ENCODE assay signal across 30 mouse cellular contexts in genomic region chr13:106643302-106643975, GRCm38 (mm10).
DNase-seq lines count a peak whose midpoint lies in the region; ATAC-seq and TF ChIP-seq lines count a peak whose summit lies in the region.
"Had no signal": no experiment of that assay in that cellular context is flagged by ENCODE, and none has a peak within 500 bp of the region (broad histone marks: within the 10 kb centered on the region; RNA-seq: fewer than 3 reads in every experiment).

No protein-coding gene starts in this region.

- no peak overlapping the region for H3K4me2 ChIP-seq in forebrain, postnatal 0 days (ENCODE audit: low read depth)
- no peak overlapping the region for H3K4me2 ChIP-seq in midbrain, embryonic 11.5 days
- no peak overlapping the region for H3K4me2 ChIP-seq in midbrain, embryonic 13.5 days (replicated peaks)
- H3K4me2 ChIP-seq in midbrain, postnatal 0 days (ENCODE audit: low read depth, low read length, poor library complexity, severe bottlenecking): no peak overlapping the region
- H3K4me2 ChIP-seq: embryonic facial prominence, embryonic 13.5 days; forebrain, embryonic 13.5 days; heart, embryonic 12.5 days; heart, embryonic 15.5 days; hindbrain, embryonic 15.5 days had no signal

- H3K9me3 ChIP-seq in forebrain, postnatal 0 days (ENCODE audit: low read length): no peaks in the 10 kb centered on the region
- H3K9me3 ChIP-seq in forebrain, embryonic 10.5 days: no peaks in the 10 kb centered on the region
- no peaks in the 10 kb centered on the region for H3K9me3 ChIP-seq in midbrain, embryonic 11.5 days (ENCODE audit: control insufficient read depth, low read length)
- no peaks in the 10 kb centered on the region for H3K9me3 ChIP-seq in midbrain, embryonic 13.5 days
- H3K9me3 ChIP-seq in midbrain, postnatal 0 days (ENCODE audit: low read length): no peaks in the 10 kb centered on the region
- H3K9me3 ChIP-seq: embryonic facial prominence, embryonic 10.5 days; embryonic facial prominence, embryonic 13.5 days; forebrain, embryonic 13.5 days; heart, embryonic 12.5 days; heart, embryonic 15.5 days; hindbrain, embryonic 10.5 days; hindbrain, embryonic 15.5 days had no signal

- no peak for TF ChIP-seq CTCF in forebrain, postnatal 0 days (IDR thresholded peaks at IDR 0.05; ENCODE audit: low read depth)
- TF ChIP-seq CTCF in midbrain, postnatal 0 days (IDR thresholded peaks at IDR 0.05): no peak

- H3K9ac ChIP-seq in forebrain, postnatal 0 days: no peak overlapping the region
- no peak overlapping the region for H3K9ac ChIP-seq in midbrain, embryonic 11.5 days (ENCODE audit: low read length)
- H3K9ac ChIP-seq in midbrain, embryonic 13.5 days (replicated peaks): no peak overlapping the region
- H3K9ac ChIP-seq in midbrain, postnatal 0 days (replicated peaks; ENCODE audit: low read length, poor library complexity, severe bottlenecking): no peak overlapping the region
- H3K9ac ChIP-seq: embryonic facial prominence, embryonic 13.5 days; forebrain, embryonic 13.5 days; heart, embryonic 12.5 days; heart, embryonic 15.5 days; hindbrain, embryonic 15.5 days had no signal

- H3K4me1 ChIP-seq in forebrain, postnatal 0 days (ENCODE audit: insufficient read depth): no peaks in the 10 kb centered on the region
- H3K4me1 ChIP-seq in forebrain, embryonic 10.5 days: no peaks in the 10 kb centered on the region
- no peaks in the 10 kb centered on the region for H3K4me1 ChIP-seq in midbrain, embryonic 11.5 days (ENCODE audit: control insufficient read depth, insufficient read depth, low read length)
- no peaks in the 10 kb centered on the region for H3K4me1 ChIP-seq in midbrain, embryonic 13.5 days (replicated peaks)
- H3K4me1 ChIP-seq in midbrain, postnatal 0 days (ENCODE audit: insufficient read depth, low read length): no peaks in the 10 kb centered on the region
- H3K4me1 ChIP-seq: embryonic facial prominence, embryonic 10.5 days; embryonic facial prominence, embryonic 13.5 days; forebrain, embryonic 13.5 days; heart, embryonic 12.5 days; heart, embryonic 15.5 days; hindbrain, embryonic 10.5 days; hindbrain, embryonic 15.5 days had no signal

- WGBS in forebrain, postnatal 0 days: 69% methylated on average over 5 of the region's 5 CpGs
- WGBS in forebrain, embryonic 10.5 days: 83% methylated on average over 5 of the region's 5 CpGs
- 88% methylated on average over 5 of the region's 5 CpGs for WGBS in midbrain, embryonic 11.5 days
- WGBS in midbrain, embryonic 13.5 days: 78% methylated on average over 5 of the region's 5 CpGs
- 61% methylated on average over 5 of the region's 5 CpGs for WGBS in midbrain, postnatal 0 days

- intact Hi-C loops in left cerebral cortex, postnatal 4 days (cut with DNase I): no loop called here

- no peaks in the 10 kb centered on the region for H3K27me3 ChIP-seq in forebrain, postnatal 0 days (ENCODE audit: insufficient read depth, low read length)
- no peaks in the 10 kb centered on the region for H3K27me3 ChIP-seq in forebrain, embryonic 10.5 days (ENCODE audit: poor library complexity, severe bottlenecking)
- no peaks in the 10 kb centered on the region for H3K27me3 ChIP-seq in midbrain, embryonic 11.5 days (ENCODE audit: control insufficient read depth, insufficient read depth, low read length)
- no peaks in the 10 kb centered on the region for H3K27me3 ChIP-seq in midbrain, embryonic 13.5 days
- H3K27me3 ChIP-seq in midbrain, postnatal 0 days (ENCODE audit: insufficient read depth, low read length): no peaks in the 10 kb centered on the region
- H3K27me3 ChIP-seq: embryonic facial prominence, embryonic 13.5 days; forebrain, embryonic 13.5 days; heart, embryonic 12.5 days; heart, embryonic 15.5 days; hindbrain, embryonic 15.5 days had no signal

- no peak overlapping the region for H3K4me3 ChIP-seq in forebrain, postnatal 0 days (ENCODE audit: low read depth, low read length)
- no peak overlapping the region for H3K4me3 ChIP-seq in forebrain, embryonic 10.5 days
- H3K4me3 ChIP-seq in midbrain, embryonic 11.5 days (ENCODE audit: low read depth, low read length): no peak overlapping the region
- no peak overlapping the region for H3K4me3 ChIP-seq in midbrain, embryonic 13.5 days (replicated peaks)
- H3K4me3 ChIP-seq in midbrain, postnatal 0 days (ENCODE audit: low read depth, low read length): no peak overlapping the region
- H3K4me3 ChIP-seq: embryonic facial prominence, embryonic 10.5 days; embryonic facial prominence, embryonic 13.5 days; erythroblast, embryonic 14.5 days; forebrain, embryonic 13.5 days; heart, embryonic 12.5 days; heart, embryonic 15.5 days; hindbrain, embryonic 10.5 days; hindbrain, embryonic 15.5 days had no signal

- H3K27ac ChIP-seq in forebrain, postnatal 0 days (ENCODE audit: low read depth, low read length): no peak overlapping the region
- H3K27ac ChIP-seq in forebrain, embryonic 10.5 days: no peak overlapping the region
- no peak overlapping the region for H3K27ac ChIP-seq in midbrain, embryonic 11.5 days (ENCODE audit: low read depth, low read length)
- no peak overlapping the region for H3K27ac ChIP-seq in midbrain, embryonic 13.5 days
- no peak overlapping the region for H3K27ac ChIP-seq in midbrain, postnatal 0 days (ENCODE audit: low read depth, low read length)
- H3K27ac ChIP-seq: embryonic facial prominence, embryonic 10.5 days; embryonic facial prominence, embryonic 13.5 days; forebrain, embryonic 13.5 days; heart, embryonic 15.5 days; hindbrain, embryonic 10.5 days; hindbrain, embryonic 15.5 days had no signal

- DNase-seq in forebrain, postnatal 0 days: no peak
- DNase-seq in forebrain, embryonic 10.5 days (ENCODE audit: extremely low spot score, low spot score): no peak
- DNase-seq in midbrain, embryonic 11.5 days (ENCODE audit: low spot score, missing footprints): peak; percentile 82
- peak; percentile 3 for DNase-seq in brain, embryonic 18.5 days (ENCODE audit: low read depth, low spot score)
- DNase-seq in midbrain, postnatal 0 days (ENCODE audit: low spot score): peak; percentile 18
- no peak for DNase-seq in kidney, adult 9 months
- no peak for DNase-seq in left cerebral cortex, postnatal 4 days
- DNase-seq: adrenal gland, adult 8-10 months; adrenal gland, postnatal 25 days; cerebellum, adult 11-12 months; cerebellum, adult 8-10 months; cerebellum, postnatal 10 days; cerebellum, postnatal 36 days; embryo, embryonic 11 days; gastrocnemius, postnatal 25 days; heart, adult 18-20 months; heart, postnatal 10 days; heart, postnatal 36 days had no signal

- no peaks in the 10 kb centered on the region for H3K36me3 ChIP-seq in forebrain, postnatal 0 days (ENCODE audit: insufficient read depth)
- H3K36me3 ChIP-seq in forebrain, embryonic 10.5 days (replicated peaks): no peaks in the 10 kb centered on the region
- no peaks in the 10 kb centered on the region for H3K36me3 ChIP-seq in midbrain, embryonic 11.5 days (ENCODE audit: control insufficient read depth, insufficient read depth, low read length)
- no peaks in the 10 kb centered on the region for H3K36me3 ChIP-seq in midbrain, embryonic 13.5 days
- no peaks in the 10 kb centered on the region for H3K36me3 ChIP-seq in midbrain, postnatal 0 days (ENCODE audit: insufficient read depth, low read length)
- H3K36me3 ChIP-seq: embryonic facial prominence, embryonic 10.5 days; embryonic facial prominence, embryonic 13.5 days; heart, embryonic 12.5 days; heart, embryonic 15.5 days; hindbrain, embryonic 10.5 days; hindbrain, embryonic 15.5 days had no signal

- ATAC-seq in forebrain, postnatal 0 days: peak; percentile 58; the same call in 1 of the 2 replicates
- no peak for ATAC-seq in midbrain, embryonic 11.5 days (ENCODE audit: low FRiP score)
- ATAC-seq in midbrain, embryonic 13.5 days: no peak
- ATAC-seq in midbrain, postnatal 0 days (ENCODE audit: low FRiP score): 0 out of 2 replicates have a peak, but pooled peaks have one; percentile 43
- ATAC-seq: activated CD4-positive, CD25-positive, alpha-beta regulatory T cell, adult 4 months; forebrain, embryonic 13.5 days; forebrain, embryonic 16.5 days; inflammation-experienced regulatory T-cells, adult 6 months had no signal

Comparison
In these comparisons a context has a peak if more than half of its experiments do, and no peak if none do; other contexts are left out.
1. ATAC-seq: peak in forebrain, postnatal 0 days (single experiment) and midbrain, postnatal 0 days (single experiment); none in midbrain, embryonic 11.5 days (single experiment) and midbrain, embryonic 13.5 days (single experiment).
2. DNase-seq: peak in midbrain, embryonic 11.5 days (single experiment), brain, embryonic 18.5 days (single experiment) and midbrain, postnatal 0 days (single experiment); none in forebrain, postnatal 0 days (single experiment), forebrain, embryonic 10.5 days (single experiment), kidney, adult 9 months (single experiment) and left cerebral cortex, postnatal 4 days (single experiment).